Mouse (Mus musculus): ENCODE measurements around the gene Tnfsfm13. TPM values are rescaled to one million over a fixed set of nuclear protein-coding genes. Genes with fewer than 3 reads are reported as not detected.
"Not testable (repeated sequence)": the region's sequence is repeated elsewhere in the genome, so short reads cannot be mapped to it uniquely, and the experiment has no call there.

The Tnfsfm13 gene
- polyA plus RNA-seq, 1 experiment, result 43.9 TPM

DNA sequence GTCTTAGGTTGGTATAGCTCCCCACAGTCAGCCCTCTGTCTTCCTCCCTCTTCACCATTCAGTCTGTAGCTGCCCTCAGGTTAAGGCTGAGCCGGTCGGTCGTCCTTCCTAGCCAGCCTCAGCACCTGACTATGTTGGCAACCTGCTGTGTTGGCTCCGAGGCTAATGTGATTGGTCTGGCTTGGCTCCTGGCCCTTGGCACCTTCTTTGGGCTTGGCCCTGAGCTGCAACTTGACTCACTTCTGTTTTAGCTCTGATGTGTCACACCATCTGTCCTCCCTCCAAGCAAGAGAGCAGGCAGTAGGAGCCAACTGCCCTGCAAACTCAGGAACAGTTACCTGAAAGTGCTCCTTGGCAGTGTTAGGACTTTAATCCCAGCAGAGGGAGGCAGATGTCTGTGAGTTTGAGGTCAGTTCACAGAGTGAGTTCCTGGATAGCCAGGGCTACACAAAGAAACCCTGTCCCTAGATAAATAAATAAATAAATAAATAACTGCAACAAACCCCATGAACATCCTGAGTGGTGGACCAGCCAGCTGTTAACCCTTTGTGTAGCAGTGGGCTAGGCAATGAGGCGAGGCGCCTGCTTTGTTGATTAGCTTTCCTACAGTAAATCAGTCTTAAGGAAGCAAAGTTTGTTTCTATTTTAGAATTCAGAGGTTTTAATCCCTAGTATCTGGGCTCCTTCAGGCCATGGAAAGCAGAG lies 11.0 kb upstream of the Tnfsfm13 start:
- H3K4me3 ChIP-seq (ENCODE audit: insufficient read depth, low read length), result no peak overlapping the region
- no peaks in the 10 kb centered on the region for H3K4me1 ChIP-seq (ENCODE audit: control insufficient read depth, insufficient read depth, low read length)
- H3K27ac ChIP-seq (ENCODE audit: insufficient read depth, low read depth, low read length), result no peak overlapping the region
- TF ChIP-seq POLR2A (IDR thresholded peaks at IDR 0.05; ENCODE audit: borderline replicate concordance, low read depth, low read length), result no peak
- TF ChIP-seq CTCF (IDR thresholded peaks at IDR 0.05; ENCODE audit: low read depth, low read length), result no peak

DNA sequence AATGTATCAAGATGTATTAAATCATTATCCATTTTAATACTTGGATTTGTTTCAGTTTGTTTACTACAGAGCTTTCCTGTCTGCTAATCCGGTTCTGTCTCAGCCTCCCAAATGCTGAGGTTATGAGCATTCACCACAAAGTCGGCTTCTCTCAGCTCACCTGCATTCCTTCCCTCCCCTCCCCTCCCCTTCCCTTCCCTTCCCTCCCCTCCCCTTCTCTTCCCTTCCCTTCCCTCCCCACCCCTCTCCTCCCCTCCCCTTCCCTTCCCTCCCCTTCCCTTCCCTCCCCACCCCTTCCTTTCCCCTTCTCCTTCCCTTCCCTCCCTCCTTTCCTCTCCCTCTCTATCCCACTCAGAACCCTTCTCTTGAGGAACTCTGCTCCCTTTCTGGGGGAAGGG lies 8.7 kb upstream of the Tnfsfm13 start:
- Histone ChIP-seq H3K27ac (ENCODE audit: insufficient read depth, low read depth, low read length) (no peak overlapping the region), H3K4me1 (ENCODE audit: control insufficient read depth, insufficient read depth, low read length) (no peaks in the 10 kb centered on the region), H3K4me3 (ENCODE audit: insufficient read depth, low read length) (no peak overlapping the region)
- TF ChIP-seq POLR2A (IDR thresholded peaks at IDR 0.05; ENCODE audit: borderline replicate concordance, low read depth, low read length) (no peak), CTCF (IDR thresholded peaks at IDR 0.05; ENCODE audit: low read depth, low read length) (no peak)

DNA sequence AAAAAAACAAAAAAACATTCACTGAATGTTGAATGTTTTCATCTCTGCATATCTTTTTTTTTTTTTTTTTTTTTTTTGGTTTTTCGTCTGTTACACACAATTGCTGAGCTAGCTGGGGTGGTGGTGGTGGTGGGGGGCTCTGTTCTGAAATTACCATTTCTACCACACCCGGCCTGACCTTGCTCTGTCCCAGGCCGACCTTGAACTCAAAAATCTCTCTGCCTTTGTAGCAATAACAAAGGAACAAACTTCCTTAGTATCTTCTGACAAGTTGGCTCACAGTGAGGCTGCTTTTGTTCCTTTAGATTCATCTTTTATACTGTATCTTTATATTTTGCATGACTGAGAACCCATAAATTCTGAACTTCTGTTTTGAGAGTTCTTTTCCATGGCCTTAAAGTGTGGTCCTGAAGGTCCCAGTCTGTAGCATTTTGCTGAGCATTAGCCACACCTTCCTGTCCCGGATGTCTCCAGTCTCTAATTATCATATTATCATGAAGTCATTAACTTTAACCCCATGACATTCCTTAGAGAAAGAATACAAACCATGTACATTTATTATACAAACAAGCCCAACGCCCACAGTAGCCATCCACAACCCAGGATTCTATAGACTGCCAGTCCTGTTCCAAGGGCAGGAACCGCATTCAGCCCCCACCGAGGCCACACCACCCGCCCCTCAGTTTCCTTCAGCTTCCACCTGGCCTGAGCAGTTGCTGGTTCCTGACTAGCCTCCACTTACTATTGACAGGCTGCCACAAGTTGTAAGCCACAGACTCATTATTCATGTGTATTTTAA lies 8.1 kb upstream of the Tnfsfm13 start:
- Histone ChIP-seq H3K4me1 (ENCODE audit: control insufficient read depth, insufficient read depth, low read length) (no peaks in the 10 kb centered on the region), H3K27ac (ENCODE audit: insufficient read depth, low read depth, low read length) (no peak overlapping the region), H3K4me3 (ENCODE audit: insufficient read depth, low read length) (no peak overlapping the region)
- no peak for TF ChIP-seq POLR2A (IDR thresholded peaks at IDR 0.05; ENCODE audit: borderline replicate concordance, low read depth, low read length)
- TF ChIP-seq CTCF (IDR thresholded peaks at IDR 0.05; ENCODE audit: low read depth, low read length), result no peak

DNA sequence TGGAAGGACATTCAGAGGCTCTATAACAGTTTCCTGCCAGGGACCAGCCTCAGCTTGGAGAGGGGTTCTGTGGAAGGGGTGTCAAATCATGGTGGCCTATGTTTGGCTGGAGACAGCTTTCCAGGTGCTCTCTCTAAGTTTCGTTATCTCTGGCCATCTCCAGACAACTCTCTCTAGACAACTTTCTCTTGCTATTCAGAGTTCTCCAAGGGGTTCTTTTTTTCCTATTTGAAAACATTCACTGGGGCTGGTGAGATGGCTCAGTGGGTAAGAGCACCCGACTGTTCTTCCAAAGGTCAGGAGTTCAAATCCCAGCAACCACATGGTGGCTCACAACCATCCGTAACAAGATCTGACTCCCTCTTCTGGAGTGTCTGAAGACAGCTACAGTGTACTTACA lies 7.5 kb upstream of the Tnfsfm13 start:
- H3K4me3 ChIP-seq (ENCODE audit: insufficient read depth, low read length); H3K4me1 ChIP-seq (ENCODE audit: control insufficient read depth, insufficient read depth, low read length); H3K27ac ChIP-seq (ENCODE audit: insufficient read depth, low read depth, low read length): not testable (repeated sequence)

DNA sequence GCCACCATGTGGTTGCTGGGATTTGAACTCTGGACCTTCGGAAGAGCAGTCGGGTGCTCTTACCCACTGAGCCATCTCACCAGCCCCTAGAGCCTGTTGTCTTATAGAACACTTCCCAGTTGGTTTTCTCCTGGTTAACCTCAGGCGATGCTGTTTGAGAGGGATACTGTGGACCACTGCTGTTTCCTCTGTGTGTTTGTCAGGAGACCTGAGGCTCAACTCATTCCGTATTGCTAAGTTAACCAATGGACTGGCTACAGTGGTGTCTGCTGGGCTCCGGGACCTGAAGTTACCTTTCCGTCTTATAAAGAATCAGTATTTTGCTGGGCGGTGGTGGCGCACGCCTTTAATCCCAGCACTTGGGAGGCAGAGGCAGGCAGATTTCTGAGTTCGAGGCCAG lies 7.0 kb upstream of the Tnfsfm13 start:
- H3K4me3 ChIP-seq (ENCODE audit: insufficient read depth, low read length); H3K4me1 ChIP-seq (ENCODE audit: control insufficient read depth, insufficient read depth, low read length); H3K27ac ChIP-seq (ENCODE audit: insufficient read depth, low read depth, low read length): not testable (repeated sequence)

DNA sequence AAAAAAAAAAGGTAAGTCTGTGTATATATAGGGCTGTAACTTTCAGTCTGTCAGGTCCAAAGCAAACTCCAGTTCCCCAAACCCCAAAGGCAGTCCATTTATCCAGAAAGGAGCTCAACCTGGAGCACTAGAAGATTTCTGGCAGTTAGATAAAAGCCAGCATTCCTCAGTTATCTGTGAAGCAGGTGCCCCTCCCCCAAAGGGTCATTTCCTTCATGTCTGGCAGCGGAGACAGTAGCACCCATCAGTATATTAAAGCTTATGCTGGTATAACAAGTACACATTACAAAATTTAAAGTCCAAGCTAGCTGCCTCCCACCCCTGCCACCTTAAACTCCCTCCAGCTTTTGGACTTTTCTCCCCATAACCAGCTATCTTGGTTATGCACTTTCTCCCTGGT lies 3.7 kb upstream of the Tnfsfm13 start:
- TF ChIP-seq CTCF (IDR thresholded peaks at IDR 0.05; ENCODE audit: low read depth, low read length) (no peak), POLR2A (IDR thresholded peaks at IDR 0.05; ENCODE audit: borderline replicate concordance, low read depth, low read length) (no peak)
- no peak overlapping the region for H3K27ac ChIP-seq (ENCODE audit: insufficient read depth, low read depth, low read length)
- no peak overlapping the region for H3K4me3 ChIP-seq (ENCODE audit: insufficient read depth, low read length)
- H3K4me1 ChIP-seq (ENCODE audit: control insufficient read depth, insufficient read depth, low read length), result peaks cover 7% of the 10 kb centered on the region

DNA sequence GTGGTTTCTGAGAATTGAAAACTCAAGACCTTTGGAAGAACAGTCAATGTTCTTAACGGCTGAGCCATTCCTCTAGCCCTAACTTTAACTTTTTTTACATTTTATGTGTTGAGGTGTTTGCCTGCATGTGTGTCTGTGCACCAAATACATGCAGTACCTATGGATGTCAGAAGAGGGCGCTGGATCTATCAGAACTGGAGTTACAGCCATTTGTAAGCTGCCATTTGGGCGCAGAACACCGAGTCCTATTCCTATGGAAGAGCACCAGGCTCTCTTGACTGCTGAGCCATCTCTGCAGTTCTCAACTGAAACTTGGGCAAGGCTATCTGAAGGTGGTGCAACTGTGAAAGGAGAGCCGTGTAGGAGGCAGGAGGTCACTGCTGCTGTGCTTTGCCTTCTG lies 2.7 kb upstream of the Tnfsfm13 start:
- Histone ChIP-seq H3K27ac (ENCODE audit: insufficient read depth, low read depth, low read length) (no peak overlapping the region), H3K4me1 (ENCODE audit: control insufficient read depth, insufficient read depth, low read length) (peaks cover 8% of the 10 kb centered on the region), H3K4me3 (ENCODE audit: insufficient read depth, low read length) (no peak overlapping the region)
- TF ChIP-seq CTCF (IDR thresholded peaks at IDR 0.05; ENCODE audit: low read depth, low read length) (no peak), POLR2A (IDR thresholded peaks at IDR 0.05; ENCODE audit: borderline replicate concordance, low read depth, low read length) (no peak)

DNA sequence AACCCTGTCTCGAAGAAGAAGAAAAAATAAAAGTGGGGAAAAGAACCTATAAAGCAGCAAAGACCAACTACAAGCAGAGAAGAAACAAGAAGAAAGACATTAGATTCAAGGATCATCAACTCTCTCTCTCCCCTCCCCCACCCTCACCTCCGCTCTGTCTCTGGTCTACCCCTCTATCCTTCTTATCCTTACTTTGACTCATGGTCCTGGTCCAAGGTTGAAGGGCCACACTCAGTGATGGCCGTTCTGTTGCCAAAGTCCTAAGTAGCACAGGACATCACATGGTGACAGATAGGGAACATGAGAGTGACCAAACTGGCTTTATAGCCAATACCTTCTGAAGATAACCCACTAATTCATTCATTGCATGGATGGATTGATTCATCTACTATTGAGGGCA lies 1.5 kb upstream of the Tnfsfm13 start:
- no peak for TF ChIP-seq CTCF (IDR thresholded peaks at IDR 0.05; ENCODE audit: low read depth, low read length)
- no peak for TF ChIP-seq POLR2A (IDR thresholded peaks at IDR 0.05; ENCODE audit: borderline replicate concordance, low read depth, low read length)
- Histone ChIP-seq H3K4me1 (ENCODE audit: control insufficient read depth, insufficient read depth, low read length) (peaks cover 18% of the 10 kb centered on the region), H3K4me3 (ENCODE audit: insufficient read depth, low read length) (no peak overlapping the region), H3K27ac (ENCODE audit: insufficient read depth, low read depth, low read length) (no peak overlapping the region)

DNA sequence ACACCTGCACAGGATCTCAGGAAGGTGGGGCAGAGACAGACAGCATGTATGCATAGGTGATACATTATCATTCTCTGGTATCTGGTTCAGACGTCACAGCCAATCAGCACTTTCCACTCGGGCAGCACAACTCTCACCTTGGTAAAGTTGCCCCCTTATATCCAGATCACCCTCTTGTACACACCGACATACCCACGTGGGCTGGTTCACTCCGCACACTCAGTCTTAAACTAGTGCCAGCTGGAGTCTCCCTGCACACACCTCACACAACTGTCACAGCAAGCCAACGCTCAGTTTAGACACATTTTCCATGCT lies 895 bp downstream of the Tnfsfm13 start:
- H3K4me1 ChIP-seq (ENCODE audit: control insufficient read depth, insufficient read depth, low read length), result peaks cover 39% of the 10 kb centered on the region
- peak overlapping the region; percentile 62; the same call in 1 of the 2 replicates for H3K27ac ChIP-seq (ENCODE audit: insufficient read depth, low read depth, low read length)
- H3K4me3 ChIP-seq (ENCODE audit: insufficient read depth, low read length), result peak overlapping the region; percentile 30
- TF ChIP-seq POLR2A (IDR thresholded peaks at IDR 0.05; ENCODE audit: borderline replicate concordance, low read depth, low read length) (no peak), CTCF (IDR thresholded peaks at IDR 0.05; ENCODE audit: low read depth, low read length) (no peak)

DNA sequence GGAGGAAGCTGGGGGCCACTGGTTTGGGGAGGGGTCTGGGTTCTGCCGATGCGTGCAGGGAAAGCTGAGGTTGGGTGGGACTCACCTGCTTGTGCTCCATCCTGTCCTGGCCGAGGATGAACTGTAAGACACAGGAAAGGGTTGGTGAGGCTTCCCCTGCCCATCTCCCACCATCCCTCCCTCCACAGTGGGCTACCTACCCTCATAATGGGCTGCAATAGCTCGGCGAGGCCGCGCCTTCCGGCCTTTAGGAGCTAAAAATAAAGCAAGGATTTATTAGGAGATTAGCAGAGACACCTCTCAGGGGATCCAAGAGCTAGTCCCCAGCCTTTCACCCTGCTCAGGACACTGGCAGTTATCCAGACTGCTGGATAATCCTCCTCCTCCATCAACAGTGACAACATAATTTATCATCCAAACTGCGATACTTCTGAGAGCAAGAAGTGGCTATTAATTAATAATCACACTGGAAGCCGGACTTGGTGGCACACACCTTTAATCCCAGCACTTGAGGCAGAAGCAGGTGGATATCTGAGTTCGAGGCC lies 2.4 kb downstream of the Tnfsfm13 start:
- TF ChIP-seq POLR2A (IDR thresholded peaks at IDR 0.05; ENCODE audit: borderline replicate concordance, low read depth, low read length) (no peak), CTCF (IDR thresholded peaks at IDR 0.05; ENCODE audit: low read depth, low read length) (no peak)
- Histone ChIP-seq H3K4me1 (ENCODE audit: control insufficient read depth, insufficient read depth, low read length) (peaks cover 51% of the 10 kb centered on the region), H3K27ac (ENCODE audit: insufficient read depth, low read depth, low read length) (no peak overlapping the region), H3K4me3 (ENCODE audit: insufficient read depth, low read length) (no peak overlapping the region)
